Mouse (Mus musculus) embryonic facial prominence, embryonic 13.5 days (tissue): ENCODE data around the gene Tgfb2. TPM values are rescaled to one million over a fixed set of nuclear protein-coding genes. Genes with fewer than 3 reads are reported as not detected.

ENCODE experiments used
- ATAC-seq: fragments of 200-750 bp; cut with Nextera tagmentation; 2 replicates; pipeline ENCODE4 v1.8.0; 2017; ENCODE audit warnings: low read depth; ENCODE audit not compliant: insufficient number of reproducible peaks, insufficient read depth, low FRiP score, low TSS enrichment
- H3K27ac ChIP-seq: fragments of 300-500 bp; sonication (generic); 2 replicates; pipeline ENCODE4 v1.5.1; 2015; ENCODE audit warnings: moderate library complexity, mild to moderate bottlenecking, inconsistent platforms
- H3K27me3 ChIP-seq: fragments of 300-500 bp; sonication (generic); 2 replicates; pipeline ENCODE4 v1.6.1; 2015; ENCODE audit warnings: mild to moderate bottlenecking, inconsistent platforms
- H3K36me3 ChIP-seq: fragments of 300-500 bp; sonication (generic); 2 replicates; pipeline ENCODE4 v1.6.1; 2015; ENCODE audit warnings: mild to moderate bottlenecking, inconsistent platforms
- H3K4me1 ChIP-seq: fragments of 300-500 bp; sonication (generic); 2 replicates; pipeline ENCODE4 v1.6.1; 2015; ENCODE audit warnings: inconsistent platforms
- H3K4me2 ChIP-seq: fragments of 300-500 bp; sonication (generic); 2 replicates; pipeline ENCODE4 v1.6.1; 2015; ENCODE audit warnings: moderate library complexity, mild to moderate bottlenecking, inconsistent platforms
- H3K4me3 ChIP-seq: fragments of 300-500 bp; sonication (generic); 2 replicates; pipeline ENCODE4 v1.5.1; 2015; ENCODE audit warnings: mild to moderate bottlenecking, inconsistent platforms
- H3K9ac ChIP-seq: fragments of 300-500 bp; sonication (generic); 2 replicates; pipeline ENCODE4 v1.6.1; 2015; ENCODE audit warnings: mild to moderate bottlenecking, inconsistent platforms
- H3K9me3 ChIP-seq: fragments of 300-500 bp; sonication (generic); 2 replicates; pipeline ENCODE4 v1.6.1; 2016; ENCODE audit warnings: inconsistent platforms
- WGBS: fragments of 180-500 bp; shearing (Covaris S2); methylation state at CpG from one replicate; pipeline ENCODE4 v1.1.7; 2015; ENCODE audit warnings: mixed read lengths; 5-methylcytosine and 5-hydroxymethylcytosine counted together
- polyA plus RNA-seq: library from polyadenylated mRNA; unstranded; fragments of >200 nt; fragmentation: Nextera tagmentation; extraction: Ambion mirVana; gene quantifications from 2 replicates; pipeline ENCODE4 v1.2.1, GENCODE M21; 2015

Gene Tgfb2
- polyA plus RNA-seq, 1 experiment from 2014 or later: 75.2 TPM

GRCm38 (mm10) chr1:186610481-186610880, 95.3 kb downstream of the Tgfb2 start:
- Histone ChIP-seq H3K4me3 (no peak overlapping the region), H3K27ac (peak overlapping the region; percentile 73), H3K9me3 (no peaks in the 10 kb centered on the region), H3K4me1 (peaks cover 21% of the 10 kb centered on the region), H3K4me2 (no peak overlapping the region), H3K9ac (no peak overlapping the region), H3K36me3 (no peaks in the 10 kb centered on the region), H3K27me3 (no peaks in the 10 kb centered on the region)
- 83% methylated on average over 5 of the region's 5 CpGs for WGBS
- ATAC-seq: no peak

GRCm38 (mm10) chr1:186609793-186610233, 96.0 kb downstream of the Tgfb2 start:
- 0 out of 2 replicates have a peak, but pooled peaks have one; percentile 62 for ATAC-seq
- H3K4me2 ChIP-seq: peak overlapping the region; percentile 48

GRCm38 (mm10) chr1:186608116-186608515, 97.7 kb downstream of the Tgfb2 start:
- Histone ChIP-seq H3K4me2 (no peak overlapping the region), H3K9me3 (no peaks in the 10 kb centered on the region), H3K36me3 (no peaks in the 10 kb centered on the region), H3K27me3 (no peaks in the 10 kb centered on the region), H3K9ac (no peak overlapping the region), H3K4me1 (peaks cover 21% of the 10 kb centered on the region), H3K4me3 (no peak overlapping the region), H3K27ac (no peak overlapping the region)
- ATAC-seq: no peak
- WGBS: 77% methylated on average over 3 of the region's 3 CpGs

More at GRCm38 (mm10) chr1:186609793-186610233, 96.0 kb downstream of the Tgfb2 start:
- Histone ChIP-seq H3K27me3 (no peaks in the 10 kb centered on the region), H3K9ac (0 out of 2 replicates have a peak overlapping the region, but pooled peaks have one; percentile 6), H3K4me1 (peaks cover 21% of the 10 kb centered on the region), H3K9me3 (no peaks in the 10 kb centered on the region), H3K27ac (peak overlapping the region; percentile 73), H3K36me3 (no peaks in the 10 kb centered on the region), H3K4me3 (peak overlapping the region; percentile 13; the same call in 1 of the 2 replicates)
- WGBS: 9% methylated on average over 9 of the region's 10 CpGs

- Histone ChIP-seq H3K9ac (no peak overlapping the region), H3K36me3 (no peaks in the 10 kb centered on the region), H3K4me3 (no peak overlapping the region), H3K9me3 (no peaks in the 10 kb centered on the region), H3K27me3 (no peaks in the 10 kb centered on the region), H3K27ac (no peak overlapping the region), H3K4me1 (peaks cover 20% of the 10 kb centered on the region), H3K4me2 (no peak overlapping the region)
- WGBS: 77% methylated on average over 2 of the region's 2 CpGs
- ATAC-seq: no peak
Measured at GRCm38 (mm10) chr1:186605635-186606034, 100.2 kb downstream of the Tgfb2 start.

- H3K4me2 ChIP-seq: no peak overlapping the region
- no peaks in the 10 kb centered on the region for H3K36me3 ChIP-seq
- no peak overlapping the region for H3K27ac ChIP-seq
- no peak overlapping the region for H3K4me3 ChIP-seq
- ATAC-seq: no peak
- H3K9ac ChIP-seq: no peak overlapping the region
- 92% methylated on average over 5 of the region's 5 CpGs for WGBS
- peaks cover 8% of the 10 kb centered on the region for H3K4me1 ChIP-seq
- H3K27me3 ChIP-seq: no peaks in the 10 kb centered on the region
- no peaks in the 10 kb centered on the region for H3K9me3 ChIP-seq
Measured at GRCm38 (mm10) chr1:186604124-186604523, 101.7 kb downstream of the Tgfb2 start.

- Histone ChIP-seq H3K9ac (no peak overlapping the region), H3K27ac (no peak overlapping the region), H3K4me1 (peaks cover 4% of the 10 kb centered on the region; the same call in 1 of the 2 replicates), H3K9me3 (no peaks in the 10 kb centered on the region), H3K4me2 (no peak overlapping the region), H3K36me3 (no peaks in the 10 kb centered on the region), H3K4me3 (no peak overlapping the region), H3K27me3 (no peaks in the 10 kb centered on the region)
- WGBS: 84% methylated on average over 2 of the region's 2 CpGs
- ATAC-seq: no peak
Measured at GRCm38 (mm10) chr1:186588226-186588625, 117.6 kb downstream of the Tgfb2 start.

- Histone ChIP-seq H3K4me2 (no peak overlapping the region), H3K27ac (no peak overlapping the region), H3K9me3 (no peaks in the 10 kb centered on the region), H3K27me3 (no peaks in the 10 kb centered on the region), H3K9ac (no peak overlapping the region), H3K4me3 (no peak overlapping the region), H3K4me1 (peaks cover 4% of the 10 kb centered on the region; the same call in 1 of the 2 replicates), H3K36me3 (no peaks in the 10 kb centered on the region)
- ATAC-seq: no peak
- WGBS: 81% methylated on average over 8 of the region's 8 CpGs
Measured at GRCm38 (mm10) chr1:186587065-186587804, 118.6 kb downstream of the Tgfb2 start.

- H3K27me3 ChIP-seq: no peaks in the 10 kb centered on the region
- H3K36me3 ChIP-seq: no peaks in the 10 kb centered on the region
- ATAC-seq: no peak
- no peaks in the 10 kb centered on the region for H3K9me3 ChIP-seq
- no peak overlapping the region for H3K9ac ChIP-seq
- no peak overlapping the region for H3K4me3 ChIP-seq
- peaks cover 4% of the 10 kb centered on the region; the same call in 1 of the 2 replicates for H3K4me1 ChIP-seq
- H3K27ac ChIP-seq: no peak overlapping the region
- H3K4me2 ChIP-seq: no peak overlapping the region
- WGBS: 45% methylated on average over 2 of the region's 2 CpGs
Measured at GRCm38 (mm10) chr1:186585571-186586164, 120.1 kb downstream of the Tgfb2 start.

GRCm38 (mm10) chr1:186583933-186584332, 121.9 kb downstream of the Tgfb2 start:
- H3K36me3 ChIP-seq: no peaks in the 10 kb centered on the region
- ATAC-seq: no peak
- no peak overlapping the region for H3K4me2 ChIP-seq
- H3K27ac ChIP-seq: no peak overlapping the region
- H3K27me3 ChIP-seq: no peaks in the 10 kb centered on the region
- H3K4me3 ChIP-seq: no peak overlapping the region
- no peaks in the 10 kb centered on the region for H3K9me3 ChIP-seq
- no peak overlapping the region for H3K9ac ChIP-seq
- peaks cover 4% of the 10 kb centered on the region; the same call in 1 of the 2 replicates for H3K4me1 ChIP-seq

- Histone ChIP-seq H3K9me3 (no peaks in the 10 kb centered on the region), H3K4me1 (peaks cover 4% of the 10 kb centered on the region; the same call in 1 of the 2 replicates), H3K27me3 (no peaks in the 10 kb centered on the region), H3K4me3 (no peak overlapping the region), H3K9ac (no peak overlapping the region), H3K4me2 (no peak overlapping the region), H3K27ac (no peak overlapping the region), H3K36me3 (no peaks in the 10 kb centered on the region)
- WGBS: 73% methylated on average over 6 of the region's 6 CpGs
- no peak for ATAC-seq
Measured at GRCm38 (mm10) chr1:186582113-186582512, 123.7 kb downstream of the Tgfb2 start.

- no peak for ATAC-seq
- no peaks in the 10 kb centered on the region for H3K36me3 ChIP-seq
- H3K4me2 ChIP-seq: no peak overlapping the region
- no peak overlapping the region for H3K9ac ChIP-seq
- H3K9me3 ChIP-seq: no peaks in the 10 kb centered on the region
- H3K4me1 ChIP-seq: peaks cover 4% of the 10 kb centered on the region; the same call in 1 of the 2 replicates
- WGBS: 92% methylated on average over 2 of the region's 2 CpGs
- no peaks in the 10 kb centered on the region for H3K27me3 ChIP-seq
- no peak overlapping the region for H3K4me3 ChIP-seq
- H3K27ac ChIP-seq: no peak overlapping the region
Measured at GRCm38 (mm10) chr1:186581666-186582065, 124.1 kb downstream of the Tgfb2 start.

- ATAC-seq: no peak
- H3K27me3 ChIP-seq: no peaks in the 10 kb centered on the region
- no peak overlapping the region for H3K4me3 ChIP-seq
- WGBS: 66% methylated on average over 2 of the region's 2 CpGs
- no peaks in the 10 kb centered on the region for H3K9me3 ChIP-seq
- no peaks in the 10 kb centered on the region for H3K36me3 ChIP-seq
- H3K4me2 ChIP-seq: no peak overlapping the region
- H3K27ac ChIP-seq: no peak overlapping the region
- no peak overlapping the region for H3K9ac ChIP-seq
- peaks cover 4% of the 10 kb centered on the region; the same call in 1 of the 2 replicates for H3K4me1 ChIP-seq
Measured at GRCm38 (mm10) chr1:186581114-186581513, 124.7 kb downstream of the Tgfb2 start.
